In the genomic region with DNA sequence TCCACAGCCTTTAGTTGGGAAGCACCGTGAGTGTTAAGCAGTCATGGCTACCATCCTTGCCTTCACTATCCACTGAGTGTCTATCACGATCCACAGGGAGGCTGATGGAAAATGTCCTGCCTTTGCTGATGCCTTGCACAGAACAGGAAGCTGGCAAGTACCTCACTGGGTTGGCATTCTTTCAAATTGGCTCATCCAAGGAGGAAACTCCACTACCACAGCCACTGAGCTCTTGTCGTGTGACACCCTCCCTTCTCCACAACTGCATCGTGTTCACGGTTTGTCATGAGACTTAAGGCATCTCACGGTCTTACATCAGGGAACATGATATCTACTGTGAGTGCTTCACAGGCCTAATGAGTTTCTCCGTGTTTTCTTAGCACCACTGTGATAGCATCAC, we compare ENCODE assay signal across 15 mouse cellular contexts. TPM values are rescaled to one million over a fixed set of nuclear protein-coding genes. Genes with fewer than 3 reads are reported as not detected.
DNase-seq lines count a peak whose midpoint lies in the region; ATAC-seq and TF ChIP-seq lines count a peak whose summit lies in the region.
"Had no signal": no experiment of that assay in that cellular context is flagged by ENCODE, and none has a peak within 500 bp of the region (broad histone marks: within the 10 kb centered on the region; RNA-seq: fewer than 3 reads in every experiment).

No protein-coding gene starts in this region.

- WGBS in kidney, embryonic 14.5 days, result 78% methylated on average over 7 of the region's 7 CpGs
- WGBS in forebrain, embryonic 16.5 days, result 83% methylated on average over 7 of the region's 7 CpGs

- no peak overlapping the region for H3K4me3 ChIP-seq in kidney, embryonic 14.5 days (ENCODE audit: low read length)
- no peak overlapping the region for H3K4me3 ChIP-seq in forebrain, embryonic 16.5 days (replicated peaks; ENCODE audit: low read length)
- H3K4me3 ChIP-seq: embryonic facial prominence, embryonic 13.5 days; midbrain, embryonic 15.5 days had no signal

- H3K4me1 ChIP-seq in kidney, embryonic 14.5 days (ENCODE audit: control insufficient read depth, insufficient read depth, low read length), result no peaks in the 10 kb centered on the region
- no peaks in the 10 kb centered on the region for H3K4me1 ChIP-seq in forebrain, embryonic 16.5 days (replicated peaks; ENCODE audit: control insufficient read depth, insufficient read depth, low read length)
- H3K4me1 ChIP-seq: embryonic facial prominence, embryonic 13.5 days; midbrain, embryonic 15.5 days had no signal

- DNase-seq in frontal cortex, postnatal 14 days (ENCODE audit: low spot score in 2 of 2), result no peak
- peak; percentile 21 to 22 for DNase-seq in kidney, postnatal 36 days
- DNase-seq in brain, embryonic 14.5 days (ENCODE audit: low read depth), result peak; percentile 27
- DNase-seq in urinary bladder, adult 2 months (ENCODE audit: low spot score), result no peak
- DNase-seq: adrenal gland, postnatal 10 days; cerebellum, adult 8-10 months; layer of hippocampus, postnatal 36 days had no signal

- no peaks in the 10 kb centered on the region for H3K9me3 ChIP-seq in kidney, embryonic 14.5 days (ENCODE audit: control insufficient read depth, low read length)
- no peaks in the 10 kb centered on the region for H3K9me3 ChIP-seq in forebrain, embryonic 16.5 days (ENCODE audit: control insufficient read depth, low read length)
- H3K9me3 ChIP-seq: embryonic facial prominence, embryonic 13.5 days; midbrain, embryonic 15.5 days had no signal

- H3K36me3 ChIP-seq in kidney, embryonic 14.5 days (ENCODE audit: control insufficient read depth, insufficient read depth, low read length), result no peaks in the 10 kb centered on the region
- H3K36me3 ChIP-seq in forebrain, embryonic 16.5 days (ENCODE audit: control insufficient read depth, insufficient read depth), result no peaks in the 10 kb centered on the region
- H3K36me3 ChIP-seq: embryonic facial prominence, embryonic 13.5 days; midbrain, embryonic 15.5 days had no signal

- no peak overlapping the region for H3K4me2 ChIP-seq in kidney, embryonic 14.5 days (replicated peaks; ENCODE audit: low read depth, low read length)
- H3K4me2 ChIP-seq in forebrain, embryonic 16.5 days (ENCODE audit: low read length), result no peak overlapping the region
- H3K4me2 ChIP-seq: embryonic facial prominence, embryonic 13.5 days; liver, embryonic 11.5 days; midbrain, embryonic 15.5 days had no signal

- no peak for TF ChIP-seq CTCF in brain, embryonic 14.5 days (IDR thresholded peaks at IDR 0.05; ENCODE audit: borderline replicate concordance, extremely low read depth, insufficient read depth, insufficient read length)

- no peaks in the 10 kb centered on the region for H3K27me3 ChIP-seq in kidney, embryonic 14.5 days (ENCODE audit: control insufficient read depth, insufficient read depth, low read length)
- no peaks in the 10 kb centered on the region for H3K27me3 ChIP-seq in forebrain, embryonic 16.5 days (replicated peaks; ENCODE audit: control insufficient read depth, insufficient read depth, low read length)
- H3K27me3 ChIP-seq: embryonic facial prominence, embryonic 13.5 days; midbrain, embryonic 15.5 days had no signal

- peak; percentile 55 for ATAC-seq in frontal cortex, adult (ENCODE audit: low TSS enrichment)
- ATAC-seq in kidney, embryonic 14.5 days (ENCODE audit: low FRiP score, low TSS enrichment), result no peak
- ATAC-seq in megakaryocyte, adult 5-6 weeks (ENCODE audit: poor library complexity, severe bottlenecking), result peak; percentile 41
- no peak for ATAC-seq in forebrain, embryonic 16.5 days
- ATAC-seq: intestine, postnatal 0 days; midbrain, embryonic 15.5 days had no signal

- H3K9ac ChIP-seq in kidney, embryonic 14.5 days (ENCODE audit: low read depth, low read length), result no peak overlapping the region
- H3K9ac ChIP-seq in forebrain, embryonic 16.5 days (replicated peaks; ENCODE audit: low read depth, low read length), result no peak overlapping the region
- H3K9ac ChIP-seq: embryonic facial prominence, embryonic 13.5 days; midbrain, embryonic 15.5 days had no signal

- H3K27ac ChIP-seq in kidney, embryonic 14.5 days (ENCODE audit: low read depth, low read length), result no peak overlapping the region
- H3K27ac ChIP-seq in forebrain, embryonic 16.5 days (ENCODE audit: low read length), result no peak overlapping the region
- H3K27ac ChIP-seq: embryonic facial prominence, embryonic 13.5 days; midbrain, embryonic 15.5 days had no signal

- TF ChIP-seq POLR2A in brain, embryonic 14.5 days (IDR thresholded peaks at IDR 0.05; ENCODE audit: borderline replicate concordance, extremely low read depth, insufficient read depth, insufficient read length, poor library complexity, severe bottlenecking), result no peak

RNA-seq across cellular contexts. Expression of gene Atp8b4, which starts 22.9 kb away (rescaled TPM):
- polyA plus RNA-seq in kidney, embryonic 14.5 days (2014; fragmentation: Nextera tagmentation; extraction: Ambion mirVana), result 0.18 and 0.29 TPM in 2 replicates
- 0.05 and 0.08 TPM in 2 replicates for polyA plus RNA-seq in brain, embryonic 14.5 days (2012; rRNA removed)
- total RNA-seq in megakaryocyte, adult 5-6 weeks (2015), result 108 TPM in 2 replicates
- 123 and 127 TPM in 2 replicates for total RNA-seq in megakaryocyte, adult 5-6 weeks (2017)
- polyA plus RNA-seq in urinary bladder, adult 2 months (2012; rRNA removed), result 0.78 and 0.99 TPM in 2 replicates
- polyA plus RNA-seq in forebrain, embryonic 16.5 days (2015; fragmentation: Nextera tagmentation; extraction: Ambion mirVana), result 0.07 TPM in 1 of 2 replicates, not detected in the other
- total RNA-seq: layer of hippocampus, postnatal 36 days had no signal

Comparison
In these comparisons a context has a peak if more than half of its experiments do, and no peak if none do; other contexts are left out.
1. ATAC-seq: peak in frontal cortex, adult (single experiment) and megakaryocyte, adult 5-6 weeks (single experiment); none in kidney, embryonic 14.5 days (single experiment) and forebrain, embryonic 16.5 days (single experiment).
2. DNase-seq: peak in kidney, postnatal 36 days (2 of 2) and brain, embryonic 14.5 days (single experiment); none in frontal cortex, postnatal 14 days (0 of 2) and urinary bladder, adult 2 months (single experiment).